Mouse (Mus musculus): ENCODE measurements around the gene Folr1. TPM values are rescaled to one million over a fixed set of nuclear protein-coding genes. Genes with fewer than 3 reads are reported as not detected.

Gene Folr1
- total RNA-seq, 2 experiments from 2014 or later = 1.7 to 2.4 TPM

GRCm38 (mm10) chr7:101868241-101869162, 2.1 kb downstream of the Folr1 start:
- no peak for DNase-seq

- DNase-seq = no peak
These were observed 3.1 kb downstream of the Folr1 start for GRCm38 (mm10) chr7:101867482-101867881.

GRCm38 (mm10) chr7:101866491-101867265, 3.9 kb downstream of the Folr1 start:
- DNase-seq = no peak

- no peak for DNase-seq
These were observed 7.2 kb downstream of the Folr1 start, which contains the start of gene Anapc15 for GRCm38 (mm10) chr7:101863415-101863814. Anapc15 (plus strand) TSS chr7:101863715.

GRCm38 (mm10) chr7:101862291-101862690, 8.3 kb downstream of the Folr1 start:
- no peak for DNase-seq

- DNase-seq = no peak
These were observed 9.6 kb downstream of the Folr1 start for GRCm38 (mm10) chr7:101860978-101861377.

- no peak for DNase-seq
These were observed 12.2 kb downstream of the Folr1 start for GRCm38 (mm10) chr7:101858362-101858761.

GRCm38 (mm10) chr7:101857094-101857493, 13.5 kb downstream of the Folr1 start, which contains the start of gene Folr2:
Folr2 (minus strand) TSS chr7:101857194.
- no peak for DNase-seq

GRCm38 (mm10) chr7:101853816-101854215, 16.8 kb downstream of the Folr1 start:
- no peak for DNase-seq

GRCm38 (mm10) chr7:101852846-101853245, 17.7 kb downstream of the Folr1 start:
- DNase-seq = no peak

GRCm38 (mm10) chr7:101851689-101852088, 18.9 kb downstream of the Folr1 start:
- no peak for DNase-seq

GRCm38 (mm10) chr7:101847934-101848333, 22.7 kb downstream of the Folr1 start:
- DNase-seq = no peak

- DNase-seq = no peak
These were observed 26.4 kb downstream of the Folr1 start for GRCm38 (mm10) chr7:101844186-101844585.

- peak; percentile 79 for DNase-seq
These were observed 32.7 kb downstream of the Folr1 start, which contains the start of gene Inppl1 for GRCm38 (mm10) chr7:101837606-101838471. Inppl1 (minus strand) TSS chr7:101838229.

- no peak for DNase-seq
These were observed 33.4 kb downstream of the Folr1 start for GRCm38 (mm10) chr7:101837154-101837605.

- DNase-seq = peak; percentile 78
These were observed 34.1 kb downstream of the Folr1 start for GRCm38 (mm10) chr7:101836271-101837153.

- no peak for DNase-seq
These were observed 35.0 kb downstream of the Folr1 start for GRCm38 (mm10) chr7:101835457-101836109.

GRCm38 (mm10) chr7:101834903-101835302, 35.7 kb downstream of the Folr1 start:
- no peak for DNase-seq

GRCm38 (mm10) chr7:101833916-101834584, 36.5 kb downstream of the Folr1 start:
- no peak for DNase-seq

GRCm38 (mm10) chr7:101833352-101833751, 37.2 kb downstream of the Folr1 start:
- no peak for DNase-seq
